Mouse (Mus musculus): ENCODE measurements around the gene Lrrfip1. TPM values are rescaled to one million over a fixed set of nuclear protein-coding genes. Genes with fewer than 3 reads are reported as not detected.

Lrrfip1 gene
- total RNA-seq, 1 experiment = 31.5 TPM

- DNase-seq (ENCODE audit: low read depth, low spot score) = no peak
- Histone ChIP-seq H3K27ac (ENCODE audit: insufficient read depth, low read depth, low read length, poor library complexity, severe bottlenecking) (no peak overlapping the region), H3K9me3 (ENCODE audit: control insufficient read depth, insufficient read depth, low read depth, low read length) (no peaks in the 10 kb centered on the region), H3K4me3 (ENCODE audit: insufficient read depth in 1 of 2, low read depth in 1 of 2, low read length in 2 of 2, poor library complexity in 1 of 2, severe bottlenecking in 1 of 2) (no peak overlapping the region), H3K9ac (ENCODE audit: insufficient read depth, low read depth, low read length, poor library complexity, severe bottlenecking) (no peak overlapping the region), H3K4me1 (ENCODE audit: control insufficient read depth in 2 of 2, insufficient read depth in 2 of 2, low read length in 2 of 2, poor library complexity in 1 of 2) (peaks cover 0 to 5% of the 10 kb centered on the region in 2 experiments; a peak in 1 of 4 replicates), H3K36me3 (ENCODE audit: control insufficient read depth, insufficient read depth, low read length, poor library complexity, severe bottlenecking) (peaks cover 4% of the 10 kb centered on the region; the same call in 1 of the 2 replicates)
- in situ Hi-C loops (cut with MboI; ENCODE audit: low sequenced_read_pairs in 2 of 2, unreplicated experiment in 2 of 2) = no loop called here
- TF ChIP-seq MAFK (IDR thresholded peaks at IDR 0.05; ENCODE audit: insufficient read depth, low read depth, low read length) (no peak), ZC3H11A (IDR thresholded peaks at IDR 0.05; ENCODE audit: borderline replicate concordance, low read depth, low read length) (no peak), CHD2 (IDR thresholded peaks at IDR 0.05; ENCODE audit: low read depth, low read length) (no peak), HCFC1 (IDR thresholded peaks at IDR 0.05; ENCODE audit: borderline replicate concordance, insufficient read depth, low read length) (no peak), ZNF384 (IDR thresholded peaks at IDR 0.05; ENCODE audit: low read depth, low read length) (no peak)
Observed at GRCm38 (mm10) chr1:91088027-91088426, 89.5 kb downstream of the Lrrfip1 start.

DNA sequence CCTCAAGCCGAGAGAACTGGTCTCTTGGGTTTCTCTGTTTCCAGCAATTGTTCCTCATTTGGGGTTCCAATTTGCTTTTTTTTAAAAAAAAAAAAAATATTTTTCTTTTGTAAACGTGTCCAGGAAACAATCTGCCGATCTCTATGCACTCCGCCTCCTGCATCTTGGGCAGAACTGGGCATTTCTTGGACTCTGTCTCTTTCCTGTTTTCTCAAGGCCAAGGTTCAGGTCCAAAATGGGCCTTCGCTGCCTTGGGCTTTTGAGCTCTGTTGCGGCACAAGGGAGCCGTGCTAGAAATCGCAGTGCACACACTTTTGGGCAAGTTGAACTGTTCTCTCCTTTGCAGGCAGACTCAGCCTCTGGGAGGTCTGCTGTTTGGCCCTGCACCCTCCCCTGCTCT is 90.4 kb downstream of the Lrrfip1 start:
- no peak overlapping the region for H3K27ac ChIP-seq (ENCODE audit: insufficient read depth, low read depth, low read length, poor library complexity, severe bottlenecking)
- H3K9ac ChIP-seq (ENCODE audit: insufficient read depth, low read depth, low read length, poor library complexity, severe bottlenecking) = no peak overlapping the region
- DNase-seq (ENCODE audit: low read depth, low spot score) = no peak
- H3K36me3 ChIP-seq (ENCODE audit: control insufficient read depth, insufficient read depth, low read length, poor library complexity, severe bottlenecking) = peaks cover 4% of the 10 kb centered on the region; the same call in 1 of the 2 replicates
- in situ Hi-C loops (cut with MboI; ENCODE audit: low sequenced_read_pairs in 2 of 2, unreplicated experiment in 2 of 2) = no loop called here
- TF ChIP-seq ZC3H11A (IDR thresholded peaks at IDR 0.05; ENCODE audit: borderline replicate concordance, low read depth, low read length) (no peak), HCFC1 (IDR thresholded peaks at IDR 0.05; ENCODE audit: borderline replicate concordance, insufficient read depth, low read length) (no peak), MAFK (IDR thresholded peaks at IDR 0.05; ENCODE audit: insufficient read depth, low read depth, low read length) (no peak), CHD2 (IDR thresholded peaks at IDR 0.05; ENCODE audit: low read depth, low read length) (no peak), ZNF384 (IDR thresholded peaks at IDR 0.05; ENCODE audit: low read depth, low read length) (no peak)
- H3K4me3 ChIP-seq (ENCODE audit: insufficient read depth in 1 of 2, low read depth in 1 of 2, low read length in 2 of 2, poor library complexity in 1 of 2, severe bottlenecking in 1 of 2) = no peak overlapping the region
- peaks cover 0 to 5% of the 10 kb centered on the region in 2 experiments; a peak in 1 of 4 replicates for H3K4me1 ChIP-seq (ENCODE audit: control insufficient read depth in 2 of 2, insufficient read depth in 2 of 2, low read length in 2 of 2, poor library complexity in 1 of 2)
- no peaks in the 10 kb centered on the region for H3K9me3 ChIP-seq (ENCODE audit: control insufficient read depth, insufficient read depth, low read depth, low read length)

GRCm38 (mm10) chr1:91090456-91090855 is 91.9 kb downstream of the Lrrfip1 start:
- no peak overlapping the region for H3K4me3 ChIP-seq (ENCODE audit: insufficient read depth in 1 of 2, low read depth in 1 of 2, low read length in 2 of 2, poor library complexity in 1 of 2, severe bottlenecking in 1 of 2)
- H3K36me3 ChIP-seq (ENCODE audit: control insufficient read depth, insufficient read depth, low read length, poor library complexity, severe bottlenecking) = peaks cover 2% of the 10 kb centered on the region; the same call in 1 of the 2 replicates
- DNase-seq (ENCODE audit: low read depth, low spot score) = no peak
- no peak overlapping the region for H3K9ac ChIP-seq (ENCODE audit: insufficient read depth, low read depth, low read length, poor library complexity, severe bottlenecking)
- in situ Hi-C loops (cut with MboI; ENCODE audit: low sequenced_read_pairs in 2 of 2, unreplicated experiment in 2 of 2) = no loop called here
- TF ChIP-seq ZNF384 (IDR thresholded peaks at IDR 0.05; ENCODE audit: low read depth, low read length) = no peak
- TF ChIP-seq MAFK (IDR thresholded peaks at IDR 0.05; ENCODE audit: insufficient read depth, low read depth, low read length) = no peak
- TF ChIP-seq CHD2 (IDR thresholded peaks at IDR 0.05; ENCODE audit: low read depth, low read length) = no peak
- no peak for TF ChIP-seq HCFC1 (IDR thresholded peaks at IDR 0.05; ENCODE audit: borderline replicate concordance, insufficient read depth, low read length)
- TF ChIP-seq ZC3H11A (IDR thresholded peaks at IDR 0.05; ENCODE audit: borderline replicate concordance, low read depth, low read length) = no peak
- peaks cover 2 to 5% of the 10 kb centered on the region in 2 experiments; a peak in 1 of 4 replicates for H3K4me1 ChIP-seq (ENCODE audit: control insufficient read depth in 2 of 2, insufficient read depth in 2 of 2, low read length in 2 of 2, poor library complexity in 1 of 2)
- no peak overlapping the region for H3K27ac ChIP-seq (ENCODE audit: insufficient read depth, low read depth, low read length, poor library complexity, severe bottlenecking)
- H3K9me3 ChIP-seq (ENCODE audit: control insufficient read depth, insufficient read depth, low read depth, low read length) = no peaks in the 10 kb centered on the region

DNA sequence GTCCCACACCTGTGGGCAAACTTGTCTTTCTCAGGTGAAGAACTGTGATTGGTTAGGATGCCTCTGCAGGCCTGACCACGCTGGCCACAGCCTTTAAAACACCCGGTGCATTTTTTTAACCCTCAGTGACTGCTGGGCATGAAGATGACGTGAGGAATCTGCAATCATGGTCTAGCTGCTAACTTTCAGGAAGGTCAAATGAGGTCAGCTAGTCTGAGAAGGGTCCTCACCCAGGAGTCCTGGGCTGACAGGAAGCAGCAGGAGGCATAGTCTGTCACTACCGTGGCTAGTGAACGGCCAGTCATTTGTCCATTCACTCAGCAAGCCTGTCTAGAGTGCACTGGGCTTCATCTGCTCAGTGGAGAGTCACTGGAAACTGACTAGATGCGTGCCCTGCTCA is 93.9 kb downstream of the Lrrfip1 start:
- no peak for DNase-seq (ENCODE audit: low read depth, low spot score)
- Histone ChIP-seq H3K4me1 (ENCODE audit: control insufficient read depth in 2 of 2, insufficient read depth in 2 of 2, low read length in 2 of 2, poor library complexity in 1 of 2) (peaks cover 4 to 7% of the 10 kb centered on the region in 2 experiments; a peak in 2 of 4 replicates), H3K4me3 (ENCODE audit: insufficient read depth in 1 of 2, low read depth in 1 of 2, low read length in 2 of 2, poor library complexity in 1 of 2, severe bottlenecking in 1 of 2) (no peak overlapping the region), H3K9me3 (ENCODE audit: control insufficient read depth, insufficient read depth, low read depth, low read length) (no peaks in the 10 kb centered on the region), H3K9ac (ENCODE audit: insufficient read depth, low read depth, low read length, poor library complexity, severe bottlenecking) (no peak overlapping the region), H3K36me3 (ENCODE audit: control insufficient read depth, insufficient read depth, low read length, poor library complexity, severe bottlenecking) (peaks cover 2% of the 10 kb centered on the region; the same call in 1 of the 2 replicates), H3K27ac (ENCODE audit: insufficient read depth, low read depth, low read length, poor library complexity, severe bottlenecking) (no peak overlapping the region)
- in situ Hi-C loops (cut with MboI; ENCODE audit: low sequenced_read_pairs in 2 of 2, unreplicated experiment in 2 of 2) = no loop called here
- TF ChIP-seq ZC3H11A (IDR thresholded peaks at IDR 0.05; ENCODE audit: borderline replicate concordance, low read depth, low read length) (no peak), HCFC1 (IDR thresholded peaks at IDR 0.05; ENCODE audit: borderline replicate concordance, insufficient read depth, low read length) (no peak)

DNA sequence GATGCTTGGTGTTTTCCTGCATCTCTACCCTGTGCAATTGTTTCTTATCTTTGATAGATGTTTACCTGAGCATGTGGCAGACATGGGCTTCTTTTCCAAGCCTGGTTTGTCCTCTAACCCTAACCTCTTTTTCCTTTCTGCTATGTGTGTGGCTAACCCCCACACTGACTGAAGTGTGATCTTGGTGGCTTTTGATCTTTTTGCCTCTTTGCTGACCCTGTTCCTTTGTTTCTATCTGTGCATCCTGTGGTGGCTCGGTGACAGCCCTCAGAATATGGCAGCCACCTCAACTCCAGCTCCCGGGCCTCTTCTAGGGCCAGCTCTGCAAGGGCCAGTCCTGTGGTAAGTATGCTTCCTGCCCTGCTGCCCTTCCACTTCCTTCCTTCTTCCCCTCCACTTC is 94.8 kb downstream of the Lrrfip1 start:
- H3K36me3 ChIP-seq (ENCODE audit: control insufficient read depth, insufficient read depth, low read length, poor library complexity, severe bottlenecking) = peaks cover 2% of the 10 kb centered on the region; the same call in 1 of the 2 replicates
- in situ Hi-C loops (cut with MboI; ENCODE audit: low sequenced_read_pairs in 2 of 2, unreplicated experiment in 2 of 2) = no loop called here

More for the DNA sequence above, 94.8 kb downstream of the Lrrfip1 start:
- Histone ChIP-seq H3K9ac (ENCODE audit: insufficient read depth, low read depth, low read length, poor library complexity, severe bottlenecking) (no peak overlapping the region), H3K27ac (ENCODE audit: insufficient read depth, low read depth, low read length, poor library complexity, severe bottlenecking) (no peak overlapping the region), H3K4me1 (ENCODE audit: control insufficient read depth in 2 of 2, insufficient read depth in 2 of 2, low read length in 2 of 2, poor library complexity in 1 of 2) (peaks cover 4 to 7% of the 10 kb centered on the region in 2 experiments; a peak in 2 of 4 replicates), H3K4me3 (ENCODE audit: insufficient read depth in 1 of 2, low read depth in 1 of 2, low read length in 2 of 2, poor library complexity in 1 of 2, severe bottlenecking in 1 of 2) (no peak overlapping the region), H3K9me3 (ENCODE audit: control insufficient read depth, insufficient read depth, low read depth, low read length) (no peaks in the 10 kb centered on the region)
- DNase-seq (ENCODE audit: low read depth, low spot score) = no peak
- TF ChIP-seq CHD2 (IDR thresholded peaks at IDR 0.05; ENCODE audit: low read depth, low read length) (no peak), MAFK (IDR thresholded peaks at IDR 0.05; ENCODE audit: insufficient read depth, low read depth, low read length) (no peak), ZC3H11A (IDR thresholded peaks at IDR 0.05; ENCODE audit: borderline replicate concordance, low read depth, low read length) (no peak), ZNF384 (IDR thresholded peaks at IDR 0.05; ENCODE audit: low read depth, low read length) (no peak), HCFC1 (IDR thresholded peaks at IDR 0.05; ENCODE audit: borderline replicate concordance, insufficient read depth, low read length) (no peak)

Data from ES-E14 (cell line).